Mouse (Mus musculus): ENCODE data around the gene Hephl1.

GRCm38 (mm10) chr9:15032797-15033196 is 79.1 kb downstream of the Hephl1 start:
- TF ChIP-seq CTCF (IDR thresholded peaks at IDR 0.05; ENCODE audit: borderline replicate concordance, insufficient read depth, low read depth, low read length) (no peak), POLR2A (IDR thresholded peaks at IDR 0.05; ENCODE audit: borderline replicate concordance, insufficient read depth, low read length) (no peak)

Measured in cerebellum, adult 2 months (tissue).